Mouse (Mus musculus) adrenal gland, postnatal 10 days (tissue): Measurements from ENCODE around the gene Anks1. TPM values are rescaled to one million over a fixed set of nuclear protein-coding genes. Genes with fewer than 3 reads are reported as not detected.
A peak's percentile ranks its signal among the peaks of the same experiment; 100 is the strongest.

Experiments used
- DNase-seq: peaks from one replicate; pipeline ENCODE4 v3.0.0; 2021; ENCODE audit warnings: mixed read lengths
- long read RNA-seq, 2 experiments: library from polyadenylated mRNA; stranded (forward); transcript quantifications; one replicate each; pipeline ENCODE4 v2.0.0; 2021
- total RNA-seq, 2 experiments: library from RNA; stranded (reverse); gene quantifications; 2 replicates each; pipeline ENCODE4 v1.2.3; 2021

The Anks1 gene
- total RNA-seq = 10 to 100 TPM; 26.9 to 40.0 TPM
- long read RNA-seq, experiment 1, full-length matches to known transcripts = 3 of 27 reads
- long read RNA-seq, experiment 1, partial matches to known transcripts = 20 of 27 reads
- long read RNA-seq, experiment 1, other reads (novel, unspliced or antisense) = 4 of 27 reads
- long read RNA-seq, experiment 2, full-length matches to known transcripts = 9 of 45 reads
- long read RNA-seq, experiment 2, partial matches to known transcripts = 31 of 45 reads
- long read RNA-seq, experiment 2, other reads (novel, unspliced or antisense) = 5 of 45 reads

DNA sequence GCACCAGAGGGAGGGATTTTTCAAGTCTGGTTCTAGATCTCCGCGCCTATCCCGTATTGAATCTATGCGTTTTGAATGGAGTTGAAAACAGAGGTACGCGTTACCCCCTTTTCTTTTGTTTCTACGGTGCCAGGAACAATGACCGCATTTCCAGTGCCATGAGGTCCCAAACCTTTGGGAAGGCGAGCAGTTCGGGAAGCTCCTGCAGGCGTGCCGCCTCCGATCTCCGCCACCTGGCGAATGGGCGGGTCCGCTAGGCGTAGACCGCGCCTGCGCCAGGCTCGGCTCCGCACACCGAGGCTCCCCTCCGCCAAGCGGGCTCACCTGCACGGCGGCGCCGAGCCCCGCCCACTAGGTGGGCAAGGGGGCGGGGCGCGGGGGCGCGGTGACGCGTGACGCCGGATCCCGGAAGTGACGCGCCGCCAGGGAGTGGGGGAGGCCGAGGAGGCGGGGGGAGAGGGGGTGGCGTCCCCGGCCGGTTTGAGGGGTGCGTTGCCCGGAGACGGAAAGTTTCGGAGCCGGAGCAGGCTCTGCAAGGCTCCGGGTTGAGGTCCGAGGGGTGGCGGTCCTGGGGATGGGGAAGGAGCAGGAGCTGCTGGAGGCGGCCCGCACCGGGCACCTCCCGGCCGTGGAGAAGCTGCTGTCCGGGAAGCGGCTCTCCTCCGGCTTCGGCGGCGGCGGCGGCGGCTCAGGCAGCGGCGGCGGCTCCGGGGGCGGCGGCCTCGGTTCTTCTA is at the start of gene Anks1:
TSS of gene Anks1 (plus strand) at position 419 of the 734 bp plus-strand sequence.
- DNase-seq = peak; percentile 95

DNA sequence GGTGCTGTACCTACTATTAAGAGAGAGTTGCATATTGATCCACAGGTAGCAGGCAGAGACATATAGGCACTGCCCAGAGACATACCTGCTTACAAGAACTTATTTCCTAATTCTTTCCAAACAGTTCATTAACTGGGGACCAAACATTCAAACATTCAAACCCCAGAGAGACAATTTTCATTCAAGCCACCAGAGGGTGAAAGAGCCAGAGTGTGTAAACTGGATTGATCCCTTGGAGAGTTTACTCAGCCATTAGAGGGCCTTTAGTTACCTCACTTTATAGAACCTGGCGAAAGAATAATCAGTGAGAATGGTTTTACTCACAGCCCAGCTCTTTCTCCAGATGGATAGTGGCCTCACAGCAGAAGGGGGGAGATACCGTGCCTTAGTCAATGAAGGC is 43.6 kb upstream of the Anks1 start:
- no peak for DNase-seq

DNA sequence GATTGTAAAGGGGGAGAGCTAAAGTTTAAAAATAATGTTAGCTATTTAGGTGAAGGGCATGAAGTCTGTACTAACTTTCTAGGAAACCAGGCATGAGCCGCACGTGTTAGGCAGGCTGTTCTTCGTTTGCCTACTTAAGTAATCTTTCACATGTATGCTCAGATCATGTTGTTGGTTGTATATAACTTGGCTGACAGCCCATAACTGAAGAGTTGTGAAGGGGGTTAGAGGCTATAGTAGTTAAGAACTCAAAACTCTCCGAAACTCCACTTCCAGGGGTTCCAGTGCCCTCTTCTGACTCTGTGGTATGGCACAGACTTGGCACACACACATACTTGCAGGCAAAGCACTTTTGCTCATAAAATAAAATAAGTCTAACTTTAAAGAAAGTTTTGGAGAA is 42.4 kb upstream of the Anks1 start:
- DNase-seq = no peak

DNA sequence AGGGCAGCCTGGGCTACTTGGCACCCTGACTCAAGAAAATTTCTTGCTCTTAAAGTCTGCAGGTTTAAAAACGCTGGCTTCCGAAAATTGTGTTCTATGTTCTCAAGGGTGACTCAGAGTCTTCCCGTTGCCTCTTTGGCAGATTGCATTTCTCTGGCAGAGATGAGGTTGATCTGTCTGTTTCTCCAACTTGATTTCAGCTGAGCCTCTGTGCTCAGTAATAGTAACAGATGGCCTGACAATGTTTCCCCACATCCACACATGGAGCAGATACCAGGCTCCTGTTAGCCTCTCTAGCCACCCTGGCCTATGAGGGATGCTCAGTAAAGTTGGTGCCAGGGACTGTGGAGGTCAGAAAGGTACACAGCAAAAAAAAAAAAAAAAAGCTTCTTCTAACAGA is 37.3 kb upstream of the Anks1 start:
- DNase-seq = no peak

DNA sequence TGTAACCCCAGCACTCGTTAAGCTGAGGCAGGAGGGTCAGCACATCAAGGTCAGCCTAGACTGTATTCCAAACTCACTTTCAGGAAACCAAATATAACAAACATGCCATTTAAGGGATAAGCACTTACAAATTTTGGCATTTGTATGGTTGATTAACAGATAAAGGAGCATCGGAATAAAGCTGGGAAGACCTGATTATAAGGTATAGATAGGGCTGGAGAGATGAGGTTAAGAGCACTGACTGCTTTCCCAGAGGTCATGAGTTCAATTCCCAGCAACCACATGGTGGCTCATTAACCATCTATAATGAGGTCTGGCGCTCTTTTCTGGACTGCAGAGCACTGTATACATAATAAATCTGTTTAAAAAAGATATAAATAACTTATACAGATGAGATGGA is 35.5 kb upstream of the Anks1 start:
- no peak for DNase-seq

DNA sequence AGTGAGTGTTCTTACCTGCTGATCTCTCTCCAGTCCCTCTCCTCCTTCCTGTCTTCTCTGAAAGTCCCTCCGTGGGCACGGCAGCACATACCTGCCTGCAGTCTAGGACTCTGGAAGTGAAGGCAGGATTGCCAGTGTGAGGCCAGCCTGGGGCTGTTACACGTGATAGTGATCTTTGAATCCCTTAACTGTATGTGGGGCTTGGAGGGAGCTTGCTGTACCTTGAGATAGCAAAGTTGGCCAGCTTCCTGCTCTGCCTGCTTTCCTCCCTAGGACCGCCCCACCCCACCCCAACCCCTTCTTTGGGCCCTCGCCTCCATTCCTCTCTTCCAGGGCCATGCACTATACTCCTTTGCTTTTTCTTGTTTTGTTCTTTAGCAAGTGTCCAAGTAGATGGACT is 34.6 kb upstream of the Anks1 start:
- DNase-seq = no peak

DNA sequence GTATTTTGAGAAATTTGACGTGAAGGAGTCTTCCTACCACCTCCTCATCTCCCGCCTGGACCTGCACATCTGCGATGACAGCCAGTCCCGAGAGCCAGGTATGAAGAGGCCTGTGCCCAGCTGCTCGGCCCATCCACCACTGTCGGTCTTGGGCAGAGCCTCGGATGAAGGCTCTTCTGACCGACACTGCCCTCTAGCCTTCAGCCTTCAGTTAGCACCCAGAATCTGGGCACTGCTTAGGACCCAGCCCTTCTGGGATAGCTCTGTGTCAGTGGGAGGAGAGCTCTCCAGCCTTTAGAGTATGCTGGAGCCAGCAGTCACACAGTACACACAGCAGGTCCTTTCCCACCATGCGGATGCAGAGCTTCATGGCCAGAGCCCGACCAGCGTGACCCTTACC is 27.6 kb upstream of the Anks1 start:
- peak; percentile 63 for DNase-seq

DNA sequence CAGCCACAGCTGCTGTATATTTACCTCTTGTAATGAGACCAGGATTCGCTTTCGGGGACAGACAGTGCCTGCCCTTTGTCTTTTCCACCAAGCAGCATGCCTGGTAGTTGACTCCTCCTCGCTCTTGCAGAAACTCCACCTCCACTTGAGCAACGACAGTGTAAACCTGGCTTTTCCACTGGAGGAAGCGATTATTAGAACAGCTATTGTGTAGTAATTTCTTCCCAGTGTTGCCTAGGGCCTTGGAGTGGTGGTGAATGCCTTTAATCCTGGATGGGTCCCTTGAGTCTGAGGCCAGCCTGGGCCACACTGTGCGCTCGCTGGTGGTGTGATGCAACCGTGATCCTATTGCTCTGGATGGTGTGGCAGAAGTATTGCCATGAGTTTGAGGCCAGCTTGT is 26.0 kb upstream of the Anks1 start:
- peak; percentile 36 for DNase-seq

DNA sequence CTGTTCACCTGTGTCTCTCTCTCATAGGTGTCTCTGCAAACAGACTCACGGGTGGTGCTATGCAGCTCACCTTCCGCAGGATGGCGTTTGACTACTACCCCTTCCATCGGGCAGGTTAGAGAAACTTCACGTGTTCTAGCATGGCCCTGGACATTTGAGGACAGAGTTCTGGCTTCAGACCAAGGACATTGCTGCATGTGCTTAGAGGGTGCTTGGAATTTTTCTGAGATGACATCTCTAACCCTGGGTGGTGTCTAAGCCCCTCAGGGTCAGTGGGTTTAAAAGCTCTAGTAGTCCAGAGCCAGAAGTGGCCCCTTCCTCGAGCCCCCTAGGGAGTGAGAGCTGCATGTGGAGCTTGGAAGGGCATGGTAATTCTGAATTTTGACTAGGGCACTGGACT is 25.1 kb upstream of the Anks1 start:
- no peak for DNase-seq

DNA sequence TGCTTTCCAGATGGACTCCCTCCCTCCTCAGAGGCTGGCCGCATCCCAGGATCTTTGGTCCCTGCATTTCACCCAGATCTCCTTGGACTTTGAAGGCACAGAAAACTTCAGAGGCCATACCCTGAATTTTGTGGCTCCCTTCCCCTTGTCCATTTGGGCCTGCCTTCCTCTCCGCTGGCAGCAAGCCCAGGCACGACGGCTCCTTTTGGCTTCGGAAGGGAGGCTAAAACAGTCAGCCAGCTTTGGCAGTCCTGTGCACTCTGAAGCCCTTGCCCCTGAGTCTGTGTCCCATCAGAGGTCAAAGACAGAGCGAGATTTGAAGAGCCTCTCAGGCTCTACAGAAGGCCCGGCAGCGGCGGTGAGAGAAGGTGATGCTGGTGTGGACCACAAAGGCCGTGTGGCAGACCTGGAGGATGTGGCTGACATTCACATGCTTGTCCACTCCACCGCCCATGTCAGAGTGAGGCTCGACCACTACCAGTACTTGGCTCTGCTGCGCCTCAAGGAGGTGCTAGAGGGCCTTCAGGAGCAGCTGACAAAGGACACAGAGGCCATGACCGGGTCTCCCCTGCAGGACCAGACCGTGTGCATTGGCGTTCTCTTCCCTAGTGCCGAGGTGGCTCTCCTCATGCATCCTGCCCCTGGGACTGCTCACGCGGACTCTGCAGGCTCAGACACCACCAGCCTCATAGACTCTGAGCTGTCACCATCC is 22.5 kb upstream of the Anks1 start:
- peak; percentile 75 for DNase-seq

DNA sequence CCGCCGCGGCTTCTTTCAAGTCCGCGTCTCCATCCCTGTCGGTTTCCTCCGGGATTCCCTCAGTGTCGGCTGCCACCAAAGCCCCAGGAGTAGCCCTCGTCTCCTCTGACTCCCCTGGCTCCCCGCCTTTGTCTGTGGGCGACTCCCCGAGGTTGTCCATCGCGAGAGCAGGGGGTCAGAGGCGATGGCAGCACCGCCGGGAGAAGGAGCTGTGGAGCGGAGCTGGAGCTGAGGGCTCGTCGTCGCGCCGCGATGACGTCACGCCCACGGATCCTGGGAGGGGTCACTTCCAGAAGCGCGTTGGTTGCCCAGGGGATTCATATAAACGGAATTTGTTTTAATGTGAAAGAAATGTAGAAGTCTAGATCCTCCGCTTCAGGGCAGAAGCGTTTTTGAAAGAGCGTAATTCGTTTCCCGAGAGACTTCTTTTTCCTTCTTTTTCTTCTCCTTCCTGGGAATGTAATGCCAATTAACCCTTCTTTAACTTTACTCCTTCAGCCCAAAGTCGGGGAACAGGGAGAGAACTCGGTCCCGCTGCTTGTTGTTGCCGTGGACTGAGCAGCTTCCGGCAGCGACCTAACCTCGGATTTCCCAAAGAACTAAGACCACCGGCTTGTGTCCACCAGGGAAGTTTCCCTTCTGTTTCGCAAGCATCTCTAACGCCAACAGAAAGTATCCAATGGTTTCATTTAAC is 1.4 kb upstream of the Anks1 start:
- peak; percentile 98 for DNase-seq

DNA sequence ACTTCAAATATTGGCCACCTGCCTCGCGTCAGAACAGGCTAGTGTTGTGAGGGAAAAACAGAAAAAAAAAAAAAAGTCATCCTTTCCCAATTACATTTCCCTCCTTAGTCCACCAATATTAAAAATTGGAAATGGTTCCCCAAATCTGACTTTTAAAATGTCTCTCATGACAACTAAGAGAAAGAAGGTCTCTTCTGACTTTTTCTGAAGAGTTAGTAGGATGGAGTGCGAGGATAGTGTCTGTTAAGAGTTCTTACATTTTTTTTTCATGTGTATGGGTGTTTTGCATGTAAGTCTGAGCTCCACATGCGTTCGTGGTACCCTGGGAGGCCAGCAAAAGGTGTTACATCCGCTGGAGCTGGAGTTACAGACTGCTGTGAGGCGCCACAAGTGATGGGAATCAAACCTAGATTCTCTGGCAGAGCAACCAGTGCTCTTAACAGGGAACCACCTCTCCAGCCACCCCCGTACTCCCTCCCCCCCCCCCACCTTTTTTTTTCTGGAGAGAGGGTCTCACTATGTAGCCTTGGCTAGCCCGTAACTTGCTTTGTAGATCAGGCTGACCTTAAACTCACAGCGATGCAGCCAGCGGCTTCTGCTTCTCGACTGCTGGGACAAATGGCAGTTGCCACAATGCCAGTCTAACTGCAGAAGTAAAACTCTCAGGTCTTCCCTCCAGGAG is 759 bp upstream of the Anks1 start:
- no peak for DNase-seq

DNA sequence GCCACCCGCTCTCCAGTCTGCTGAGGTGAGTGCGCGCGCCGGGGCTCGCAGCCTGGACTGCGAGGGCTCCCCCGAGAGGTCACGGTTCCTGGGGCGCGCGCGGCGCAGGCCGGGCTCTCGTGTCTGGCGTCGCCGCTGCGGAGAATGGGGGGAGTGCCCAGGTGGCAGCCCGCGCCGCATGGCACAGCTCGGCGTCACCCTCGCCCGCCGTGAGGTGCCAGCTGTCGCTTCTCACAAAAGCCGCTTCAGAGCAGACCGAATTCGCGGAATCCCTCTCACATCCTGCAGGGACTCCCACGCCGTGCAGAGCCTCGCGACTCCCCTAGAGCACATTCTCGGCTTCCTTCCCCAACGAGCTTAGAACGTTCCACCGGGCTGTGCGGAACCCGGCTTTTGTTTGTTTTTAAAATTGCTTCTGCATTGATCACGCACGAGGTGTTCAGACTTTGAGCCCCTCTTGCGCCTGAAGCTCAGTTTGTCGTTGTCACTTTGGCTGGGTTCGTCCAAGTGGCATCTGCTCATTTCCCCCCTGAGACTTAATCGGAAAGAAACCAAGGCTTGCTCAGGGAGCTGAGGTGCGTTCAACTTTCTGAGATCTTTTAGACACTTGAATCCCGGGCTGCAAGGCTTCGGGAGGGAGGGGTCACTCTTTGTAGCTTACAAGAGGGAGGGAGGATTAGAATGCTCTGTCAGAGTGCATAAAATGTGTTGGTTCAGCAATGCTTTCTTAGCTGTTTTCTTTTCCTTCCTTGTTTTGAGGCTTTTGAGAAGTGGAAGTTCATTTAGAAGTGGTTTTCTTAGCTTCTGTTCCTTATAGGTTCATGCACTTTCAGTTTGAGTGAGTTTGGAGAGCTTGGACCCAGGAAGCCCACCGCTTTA is 755 bp downstream of the Anks1 start, which contains the start of gene Taf11:
TSS of gene Taf11 (minus strand) at position 223 of the 879 bp plus-strand sequence.
- DNase-seq = no peak

DNA sequence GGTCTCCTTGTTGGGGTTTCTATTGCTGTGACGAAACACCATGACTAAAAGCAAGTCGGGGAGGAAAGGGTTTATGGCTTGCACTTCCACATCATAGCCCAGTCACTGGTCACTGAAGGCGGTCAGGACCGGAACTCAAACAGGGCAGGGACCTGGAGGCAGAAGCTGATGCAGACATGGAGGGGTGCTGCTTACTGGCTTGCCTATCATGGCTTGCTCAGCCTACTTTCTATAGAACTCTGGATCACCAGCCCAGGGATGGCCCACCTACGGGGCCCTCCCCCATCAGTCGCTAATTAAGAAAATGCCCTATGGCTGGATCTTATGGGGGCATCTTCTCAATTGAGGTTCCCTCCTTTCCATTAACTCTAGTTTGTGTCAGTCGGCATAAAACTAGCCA is 2.3 kb downstream of the Anks1 start:
- DNase-seq = no peak

DNA sequence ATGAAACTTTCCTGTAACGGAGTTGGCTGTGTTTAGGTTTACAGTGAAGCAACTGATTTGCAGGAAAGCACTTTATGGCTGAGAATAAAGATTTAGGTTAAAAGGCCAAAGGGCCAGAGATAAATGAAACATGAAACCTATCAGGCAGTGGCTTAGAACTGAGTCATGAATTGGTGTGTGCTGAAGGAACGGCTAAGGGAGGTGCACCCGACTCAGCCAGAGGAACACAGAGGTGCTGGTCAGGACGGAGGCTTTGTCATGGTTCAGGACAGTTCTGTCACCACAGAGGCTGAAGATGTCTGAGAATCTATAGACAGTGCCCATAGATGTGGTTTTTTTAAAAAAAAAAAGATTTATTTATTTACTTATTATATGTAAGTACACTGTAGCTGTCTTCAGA is 5.6 kb downstream of the Anks1 start:
- no peak for DNase-seq

DNA sequence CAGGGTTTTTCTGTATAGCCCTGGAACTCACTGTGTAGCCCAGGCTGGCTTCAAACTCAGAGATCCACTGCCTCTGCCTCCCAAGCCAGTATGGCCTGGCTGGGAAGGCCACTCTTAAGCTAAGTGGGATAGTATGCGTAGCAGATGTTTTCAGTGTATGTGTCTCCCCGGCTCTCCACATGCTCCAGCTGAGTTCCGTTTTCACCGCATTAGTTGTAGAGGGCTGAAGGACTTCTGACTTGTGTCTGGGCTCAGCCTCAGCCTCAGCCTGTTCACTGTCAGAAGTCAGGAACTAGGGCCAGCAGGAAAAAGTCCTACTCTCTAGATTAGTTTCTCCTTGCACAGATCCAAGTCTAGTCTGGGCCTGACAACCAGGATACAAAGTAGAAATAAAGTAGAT is 7.3 kb downstream of the Anks1 start:
- no peak for DNase-seq

DNA sequence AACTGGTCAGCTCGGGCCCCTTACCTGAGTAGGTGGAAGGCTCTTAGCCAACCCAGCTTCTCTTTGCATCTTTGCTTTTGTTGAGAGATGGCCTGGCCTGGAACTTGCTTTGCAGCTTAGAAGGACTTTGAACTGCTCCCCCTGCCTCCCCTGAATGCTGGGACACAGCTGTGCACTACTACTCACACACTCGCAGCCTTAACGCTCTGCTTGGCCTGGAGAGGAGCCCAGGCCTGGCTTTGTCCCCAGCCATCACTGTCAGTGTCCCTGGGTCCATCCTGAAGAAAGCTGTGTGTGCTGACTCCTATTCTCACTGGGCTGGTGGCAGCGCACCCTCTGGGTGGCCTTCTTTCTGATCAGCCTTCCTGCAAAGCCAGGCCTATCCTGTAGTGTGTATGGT is 11.6 kb downstream of the Anks1 start:
- no peak for DNase-seq

DNA sequence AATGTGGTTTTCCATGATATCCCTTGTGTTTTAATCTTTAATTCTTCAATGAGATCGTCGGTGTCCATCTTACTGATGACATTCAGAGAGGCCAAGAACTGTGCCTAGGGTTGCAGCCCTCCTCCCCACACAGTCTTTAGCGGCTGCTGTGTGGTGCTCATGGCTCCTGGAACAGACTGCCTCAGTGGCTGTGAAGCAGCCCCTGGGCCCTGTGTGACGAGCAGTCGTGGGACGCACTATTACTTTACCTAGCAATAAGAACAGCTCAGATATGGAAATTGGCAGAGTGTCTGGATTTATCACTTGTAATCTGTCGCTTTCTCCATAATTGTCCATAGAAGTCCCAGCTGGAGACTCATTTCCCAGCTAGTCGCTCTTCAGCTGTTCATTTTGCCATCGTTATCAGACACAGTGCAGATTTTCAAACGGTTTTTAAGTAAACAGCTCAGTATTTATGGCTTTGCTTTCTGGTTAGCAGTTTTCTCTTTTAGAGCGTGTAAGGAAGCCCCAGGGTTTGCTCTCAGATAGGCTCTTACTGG is 13.1 kb downstream of the Anks1 start:
- DNase-seq = no peak

DNA sequence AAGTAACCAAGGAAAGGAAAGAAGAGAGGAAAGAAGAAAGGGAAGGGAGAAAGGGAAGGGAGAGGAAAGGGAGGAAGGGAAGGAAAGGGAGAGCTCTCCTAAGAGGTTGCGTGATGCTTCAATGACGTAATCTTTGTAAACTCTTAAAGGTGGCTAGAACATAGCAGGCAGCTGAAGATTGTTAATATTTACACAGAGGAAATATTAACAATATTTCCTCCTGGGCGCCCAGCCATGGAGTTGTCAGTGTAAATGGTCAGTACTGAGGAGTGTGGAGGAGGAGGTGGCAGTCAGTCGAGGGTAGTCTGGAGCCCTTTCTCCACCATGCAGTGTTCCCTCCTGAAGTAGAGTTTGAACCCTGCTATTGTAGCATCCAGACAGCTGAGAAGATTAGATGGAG is 15.9 kb downstream of the Anks1 start:
- DNase-seq = no peak

DNA sequence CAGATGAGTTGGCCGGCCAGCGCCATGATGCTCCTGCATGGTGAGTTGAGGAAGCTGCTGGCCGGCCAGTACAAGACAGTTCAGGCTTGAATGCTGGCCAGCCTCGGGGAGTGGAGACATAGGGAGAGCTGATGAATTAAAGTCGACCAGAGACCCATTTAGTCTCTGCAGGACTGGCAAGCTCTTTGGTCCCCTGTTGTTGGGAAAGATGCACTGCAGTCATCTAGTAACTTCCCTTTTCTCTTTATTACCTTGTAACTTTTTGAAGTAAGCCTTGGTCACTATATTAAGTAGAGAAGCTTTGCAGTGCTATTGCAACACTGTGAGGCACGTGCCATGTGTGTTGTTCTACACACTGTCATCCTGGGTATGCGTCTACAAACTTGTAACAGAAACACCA is 16.4 kb downstream of the Anks1 start:
- DNase-seq = no peak

DNA sequence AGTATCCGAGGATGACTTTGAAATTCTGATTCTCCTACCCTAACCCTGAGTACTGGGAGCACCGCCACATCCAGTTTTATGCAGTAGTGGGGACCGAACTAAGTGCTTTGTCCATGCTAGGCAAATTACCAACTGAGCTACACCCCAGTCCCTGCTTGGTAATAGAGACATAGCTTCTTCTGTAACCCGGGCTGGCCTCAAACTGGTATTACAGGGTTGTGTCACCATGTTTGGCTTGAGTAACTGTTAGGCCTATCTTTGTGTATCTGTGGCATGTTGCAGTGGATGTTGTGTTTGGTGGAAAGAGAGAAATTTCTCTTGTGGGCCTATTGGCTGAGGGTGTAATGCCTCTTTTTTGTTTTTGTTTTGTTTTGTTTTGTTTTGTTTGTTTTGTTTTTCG is 21.2 kb downstream of the Anks1 start:
- DNase-seq = no peak
